Mouse (Mus musculus): ENCODE results near the gene Hoxa6.

Hoxa6 gene

GRCm38 (mm10) chr6:52240389-52241000 lies 32.0 kb upstream of the Hoxa6 start, which contains the start of gene Hoxa10:
Gene Hoxa10, minus strand, starts transcription at chr6:52240854.
- no peak for DNase-seq

GRCm38 (mm10) chr6:52239625-52240388 lies 31.3 kb upstream of the Hoxa6 start:
- DNase-seq = no peak

- DNase-seq = no peak
Measured at GRCm38 (mm10) chr6:52238976-52239375, 30.5 kb upstream of the Hoxa6 start.

GRCm38 (mm10) chr6:52238155-52238545 lies 29.6 kb upstream of the Hoxa6 start:
- no peak for DNase-seq

GRCm38 (mm10) chr6:52237346-52238154 lies 29.0 kb upstream of the Hoxa6 start:
- no peak for DNase-seq

- no peak for DNase-seq
Measured at GRCm38 (mm10) chr6:52236806-52237205, 28.3 kb upstream of the Hoxa6 start.

GRCm38 (mm10) chr6:52235866-52236265 lies 27.3 kb upstream of the Hoxa6 start:
- no peak for DNase-seq

- no peak for DNase-seq
Measured at GRCm38 (mm10) chr6:52235267-52235666, 26.7 kb upstream of the Hoxa6 start.

- no peak for DNase-seq
Measured at GRCm38 (mm10) chr6:52234428-52235140, 26.1 kb upstream of the Hoxa6 start.

- no peak for DNase-seq
Measured at GRCm38 (mm10) chr6:52233546-52234427, 25.3 kb upstream of the Hoxa6 start.

GRCm38 (mm10) chr6:52232984-52233545 lies 24.5 kb upstream of the Hoxa6 start:
- no peak for DNase-seq

GRCm38 (mm10) chr6:52232568-52232965 lies 24.0 kb upstream of the Hoxa6 start:
- no peak for DNase-seq

GRCm38 (mm10) chr6:52231885-52232567 lies 23.5 kb upstream of the Hoxa6 start:
- DNase-seq = no peak

- no peak for DNase-seq
Measured at GRCm38 (mm10) chr6:52230516-52231165, 22.1 kb upstream of the Hoxa6 start, which contains the start of gene Hoxa9. Gene Hoxa9, minus strand, starts transcription at chr6:52231089.

GRCm38 (mm10) chr6:52229558-52230416 lies 21.3 kb upstream of the Hoxa6 start:
- no peak for DNase-seq

- DNase-seq = no peak
Measured at GRCm38 (mm10) chr6:52228475-52229465, 20.2 kb upstream of the Hoxa6 start.

- DNase-seq = no peak
Measured at GRCm38 (mm10) chr6:52227470-52228222, 19.1 kb upstream of the Hoxa6 start.

All from cerebellum, adult 11 months (tissue).